Mouse (Mus musculus) hindbrain, postnatal 0 days (tissue): Measurements from ENCODE around the gene Rprd2. TPM values are rescaled to one million over a fixed set of nuclear protein-coding genes. Genes with fewer than 3 reads are reported as not detected.
A peak's percentile ranks its signal among the peaks of the same experiment; 100 is the strongest.

Experiments used
- ATAC-seq: fragments of 200-750 bp; cut with Nextera tagmentation; 2 replicates; pipeline ENCODE4 v1.8.0; 2017; ENCODE audit warnings: mild to moderate bottlenecking, moderate TSS enrichment, moderate library complexity
- DNase-seq: peaks from one replicate; pipeline ENCODE4 v3.0.0-alpha.2; 2015; ENCODE audit warnings: low spot score
- H3K27ac ChIP-seq: fragments of 300-500 bp; sonication (generic); 2 replicates; pipeline ENCODE4 v1.5.1; 2014; ENCODE audit warnings: mild to moderate bottlenecking
- H3K27me3 ChIP-seq: fragments of 300-500 bp; sonication (generic); 2 replicates; pipeline ENCODE4 v1.6.1; 2014; ENCODE audit warnings: low read length, mixed read lengths; ENCODE audit not compliant: insufficient read depth
- H3K36me3 ChIP-seq: fragments of 300-500 bp; sonication (generic); 2 replicates; pipeline ENCODE4 v1.6.1; 2014; ENCODE audit warnings: low read length, mixed read lengths; ENCODE audit not compliant: insufficient read depth
- H3K4me1 ChIP-seq: fragments of 300-500 bp; sonication (generic); 2 replicates; pipeline ENCODE4 v1.6.1; 2014; ENCODE audit warnings: antibody characterized with exemption, low read length, mixed read lengths; ENCODE audit not compliant: insufficient read depth
- H3K4me2 ChIP-seq: fragments of 300-500 bp; sonication (generic); 2 replicates; pipeline ENCODE4 v1.6.1; 2014; ENCODE audit warnings: low read depth, mild to moderate bottlenecking, low read length, moderate library complexity, mixed read lengths
- H3K4me3 ChIP-seq: fragments of 300-500 bp; sonication (generic); 2 replicates; pipeline ENCODE4 v1.5.1; 2014; ENCODE audit warnings: low read length
- H3K9ac ChIP-seq: fragments of 300-500 bp; sonication (generic); replicated peaks from 2 replicates; pipeline ENCODE4 v1.6.1; 2014; ENCODE audit warnings: mild to moderate bottlenecking, low read length, moderate library complexity, mixed read lengths
- H3K9me3 ChIP-seq: fragments of 300-500 bp; sonication (generic); 2 replicates; pipeline ENCODE4 v1.6.1; 2016; ENCODE audit warnings: low read length, mixed read lengths
- CTCF ChIP-seq: IDR thresholded peaks from 2 replicates; pipeline ENCODE4 v1.5.1; 2016; ENCODE audit warnings: antibody characterized with exemption, control low read depth, low read depth
- WGBS: fragments of 180-500 bp; shearing (Covaris S2); extraction: QIAGEN DNeasy Blood & Tissue Kit; methylation state at CpG from one replicate; pipeline ENCODE4 v1.1.7; 2014; 5-methylcytosine and 5-hydroxymethylcytosine counted together
- polyA plus RNA-seq: library from polyadenylated mRNA; unstranded; fragments of >200 nt; fragmentation: Nextera tagmentation; extraction: Ambion mirVana; gene quantifications from 2 replicates; pipeline ENCODE4 v1.2.1, GENCODE M21; 2015
- total RNA-seq: library from RNA; depleted of rRNA; stranded (reverse); fragments of >200 nt; gene quantifications from 2 replicates; pipeline ENCODE4 v1.2.3, GENCODE M21; 2014

Rprd2 gene
- total and polyA plus RNA-seq, 2 experiments from 2014 or later: 21.2 to 24.3 TPM

DNA sequence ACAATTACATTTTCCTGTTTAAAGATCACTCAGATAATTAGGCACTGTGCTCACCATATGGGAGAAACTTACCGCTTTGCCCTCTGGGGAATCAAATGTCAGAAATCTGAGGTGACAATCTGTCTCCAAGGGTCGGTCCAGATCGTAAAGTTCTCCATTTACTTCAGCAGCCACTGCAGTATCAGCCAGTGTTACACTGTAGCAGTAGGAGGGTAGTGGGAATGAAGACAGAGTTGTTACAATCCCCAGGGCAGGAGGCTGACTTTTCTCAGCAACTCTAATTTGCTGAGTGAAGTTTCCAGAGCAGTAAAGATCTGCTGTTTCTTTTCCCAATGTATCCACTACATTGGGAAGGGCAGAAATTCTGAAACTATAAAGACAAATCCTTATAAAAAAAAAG lies 65.7 kb downstream of the Rprd2 start:
- Histone ChIP-seq H3K9ac (no peak overlapping the region), H3K4me2 (no peak overlapping the region), H3K9me3 (no peaks in the 10 kb centered on the region), H3K4me1 (peaks cover 3% of the 10 kb centered on the region; the same call in 1 of the 2 replicates), H3K4me3 (no peak overlapping the region), H3K27ac (no peak overlapping the region), H3K36me3 (peaks cover 39% of the 10 kb centered on the region), H3K27me3 (no peaks in the 10 kb centered on the region)
- 84% methylated on average over 3 of the region's 3 CpGs for WGBS
- no peak for TF ChIP-seq CTCF
- ATAC-seq (no peak), DNase-seq (no peak)

DNA sequence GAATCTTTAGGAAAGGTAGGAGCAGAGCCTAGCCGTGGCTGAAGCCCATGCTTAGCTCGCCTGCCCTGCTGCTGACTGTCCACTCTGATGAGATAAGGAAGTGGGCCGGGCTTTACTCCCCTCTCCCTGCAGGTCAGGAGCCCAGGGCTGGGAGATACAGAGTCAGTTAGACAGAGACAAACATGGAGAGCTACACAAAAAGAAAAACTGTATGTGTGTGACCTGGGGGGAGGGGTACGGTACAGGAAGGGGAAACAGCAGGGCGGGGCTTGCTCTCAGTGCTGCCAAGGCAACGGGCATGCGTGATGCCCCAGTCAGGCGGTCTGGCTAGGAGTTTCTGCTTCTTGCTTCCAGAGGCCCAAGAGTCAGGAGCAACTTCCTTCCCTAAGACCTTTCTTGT lies 78.3 kb downstream of the Rprd2 start:
- no peaks in the 10 kb centered on the region for H3K4me1 ChIP-seq
- ATAC-seq: no peak
- H3K9me3 ChIP-seq: no peaks in the 10 kb centered on the region
- H3K4me2 ChIP-seq: no peak overlapping the region
- WGBS: 79% methylated on average over 8 of the region's 8 CpGs
- H3K27me3 ChIP-seq: no peaks in the 10 kb centered on the region
- H3K4me3 ChIP-seq: no peak overlapping the region
- H3K27ac ChIP-seq: no peak overlapping the region; the same call in 1 of the 2 replicates
- no peak overlapping the region for H3K9ac ChIP-seq
- peaks cover 45% of the 10 kb centered on the region for H3K36me3 ChIP-seq
- TF ChIP-seq CTCF: no peak
- no peak for DNase-seq

DNA sequence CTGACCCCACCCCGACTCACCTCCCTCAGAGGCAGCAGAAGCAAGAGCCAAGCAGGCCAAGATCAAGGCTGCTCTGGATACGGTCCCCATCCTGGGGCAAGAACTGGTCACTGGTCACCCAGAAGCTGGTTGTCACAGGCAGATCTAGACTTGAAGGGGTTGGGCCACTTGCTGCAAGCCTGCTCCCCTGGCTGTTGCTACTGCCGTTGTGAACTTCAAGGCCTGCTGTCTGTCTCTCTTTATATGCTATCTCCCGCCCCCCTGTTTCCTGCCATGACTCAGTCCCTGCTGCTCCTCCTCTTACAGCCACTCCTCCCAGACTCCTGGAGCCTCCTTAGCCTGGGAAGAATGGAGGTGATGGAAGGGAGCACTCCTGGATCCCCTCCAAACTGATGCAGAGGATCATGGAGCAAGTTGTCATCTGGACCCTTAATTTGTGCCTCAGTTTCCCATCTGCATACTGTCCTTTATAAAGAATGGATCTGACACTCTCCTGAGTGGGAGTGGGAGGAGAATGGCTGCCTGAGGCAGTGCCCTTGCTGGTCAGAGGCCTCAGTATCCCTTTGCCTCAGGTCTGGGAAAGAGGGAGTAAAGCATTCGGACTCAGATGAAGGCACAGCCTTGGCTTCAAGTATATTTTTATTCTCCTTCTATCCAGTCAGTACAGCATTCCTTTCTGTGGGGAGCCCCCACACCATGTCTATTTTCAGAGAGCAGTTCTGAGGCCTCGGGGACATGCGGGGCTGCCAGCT lies 79.1 kb downstream of the Rprd2 start, which contains the start of gene Ecm1:
Gene Ecm1 (minus strand): TSS at position 217 of the 752 bp plus-strand sequence.
- H3K4me3 ChIP-seq: no peak within 1 kb of the TSS
- no peak within 1 kb of the TSS for H3K4me2 ChIP-seq
- TF ChIP-seq CTCF: no peak
- peaks cover 36% of the 10 kb centered on the region for H3K36me3 ChIP-seq
- 78% methylated on average over 7 of the region's 7 CpGs for WGBS
- H3K27me3 ChIP-seq: no peaks in the 10 kb centered on the region
- ATAC-seq (no peak), DNase-seq (no peak)
- no peaks in the 10 kb centered on the region for H3K9me3 ChIP-seq
- H3K9ac ChIP-seq: no peak within 1 kb of the TSS
- H3K4me1 ChIP-seq: no peaks in the 10 kb centered on the region
- H3K27ac ChIP-seq: no peak within 1 kb of the TSS; the same call in 1 of the 2 replicates

DNA sequence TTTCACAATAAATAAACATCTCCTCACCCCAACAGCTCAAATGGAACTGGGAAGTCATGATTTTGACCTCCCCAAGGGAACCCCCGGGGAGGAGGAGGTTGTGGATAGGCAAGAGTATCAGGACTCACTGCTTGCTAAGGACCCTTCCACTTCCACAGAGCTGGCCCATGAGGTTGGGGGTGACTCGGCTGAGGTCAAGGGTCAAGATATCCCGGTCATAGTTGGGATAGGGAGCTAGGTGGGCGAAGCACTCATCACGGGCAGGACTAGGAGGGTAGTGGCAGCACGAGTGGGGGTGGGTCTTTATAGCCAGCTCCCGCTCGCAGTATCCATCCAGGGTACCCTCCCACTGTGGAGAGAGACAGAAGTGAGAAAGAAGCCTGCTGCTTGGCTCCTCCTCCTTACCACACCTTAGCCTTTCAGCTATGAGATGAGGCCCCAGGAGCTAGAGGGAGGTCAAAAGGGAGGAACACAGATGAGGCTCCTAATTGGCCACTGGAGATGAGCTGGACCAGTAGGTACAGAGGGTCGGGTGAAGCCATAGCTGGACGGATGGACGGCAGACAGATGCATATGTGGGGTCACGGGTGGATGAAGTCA lies 83.5 kb downstream of the Rprd2 start:
- H3K9ac ChIP-seq: no peak overlapping the region
- no peaks in the 10 kb centered on the region for H3K9me3 ChIP-seq
- H3K4me1 ChIP-seq: no peaks in the 10 kb centered on the region
- H3K4me2 ChIP-seq: no peak overlapping the region
- no peak overlapping the region for H3K4me3 ChIP-seq
- no peak for ATAC-seq
- 86% methylated on average over 12 of the region's 12 CpGs for WGBS
- H3K36me3 ChIP-seq: peaks cover 7% of the 10 kb centered on the region; the same call in 1 of the 2 replicates
- H3K27ac ChIP-seq: no peak overlapping the region
- no peaks in the 10 kb centered on the region for H3K27me3 ChIP-seq
- no peak for TF ChIP-seq CTCF
- DNase-seq: no peak

DNA sequence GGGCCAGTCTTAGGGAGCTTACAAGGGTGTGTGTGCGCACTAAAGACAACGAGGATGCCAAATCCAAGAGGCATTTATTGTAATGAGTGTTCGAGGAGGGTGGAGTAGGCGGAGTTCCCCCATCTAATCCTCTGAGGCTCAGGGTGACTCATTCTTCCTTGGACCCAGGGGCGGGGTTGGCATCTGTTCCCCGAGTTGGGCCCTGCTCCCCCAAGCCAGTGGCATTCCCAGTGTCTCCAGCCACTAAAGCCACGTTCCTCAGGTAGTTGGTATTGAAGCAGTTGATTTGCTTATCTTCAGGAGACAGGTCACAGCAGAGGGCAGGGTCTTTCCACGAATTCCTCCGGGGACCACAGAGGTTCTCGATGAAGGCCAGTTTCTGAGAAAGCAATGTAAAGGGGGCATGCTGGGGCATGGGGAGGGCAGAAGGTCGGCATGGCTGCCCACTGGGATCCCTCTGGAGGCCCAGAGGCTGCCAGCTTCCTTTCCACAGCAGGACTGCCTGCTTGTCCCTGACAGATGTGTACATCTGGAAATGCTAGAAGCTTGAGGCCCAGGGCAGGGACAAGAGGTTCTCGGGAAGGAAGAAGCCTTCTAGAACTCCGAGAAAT lies 84.5 kb downstream of the Rprd2 start:
- DNase-seq: no peak
- Histone ChIP-seq H3K9me3 (no peaks in the 10 kb centered on the region), H3K4me2 (no peak overlapping the region), H3K36me3 (no peaks in the 10 kb centered on the region), H3K27ac (no peak overlapping the region), H3K4me3 (no peak overlapping the region), H3K4me1 (no peaks in the 10 kb centered on the region), H3K9ac (no peak overlapping the region), H3K27me3 (no peaks in the 10 kb centered on the region)
- no peak for TF ChIP-seq CTCF
- ATAC-seq: no peak
- WGBS: 87% methylated on average over 13 of the region's 13 CpGs

DNA sequence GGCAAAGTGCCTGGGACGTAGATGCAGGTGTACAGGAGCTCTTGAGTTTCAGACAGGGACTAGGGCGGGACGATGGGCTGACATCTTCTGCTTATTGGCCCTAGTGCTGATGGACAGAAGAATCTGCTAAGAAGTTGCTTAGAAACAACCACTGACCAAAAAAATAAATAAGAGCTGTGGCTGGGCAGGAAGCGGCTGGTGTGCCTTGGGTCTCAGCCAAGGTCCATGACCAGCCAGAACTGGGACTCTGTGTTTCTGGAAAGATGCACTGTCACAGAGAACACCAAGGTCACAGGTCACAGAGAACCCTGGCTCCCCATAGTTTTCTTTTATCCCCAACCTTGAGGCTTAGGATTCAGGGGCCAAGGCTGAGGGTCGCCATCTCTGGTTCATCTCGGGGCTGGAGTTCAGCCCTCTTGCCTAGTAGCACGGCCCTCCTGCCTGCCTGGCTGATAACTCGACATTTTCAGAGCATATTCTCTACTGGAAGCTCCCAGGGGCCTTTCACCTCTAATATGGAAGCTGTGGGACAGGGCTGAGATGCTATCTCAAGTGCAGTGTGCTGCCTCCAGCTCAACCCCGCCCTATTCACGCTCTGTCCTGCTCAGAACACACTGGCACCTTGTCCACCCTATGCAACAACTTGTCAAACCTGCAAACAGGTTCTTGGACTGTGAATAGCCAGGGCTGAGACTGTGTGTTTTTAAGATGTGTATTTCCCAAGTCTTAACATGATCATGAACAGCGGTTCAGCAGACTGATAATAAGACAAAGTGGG lies 85.7 kb downstream of the Rprd2 start:
- peak; percentile 17 for DNase-seq

More for the DNA sequence above, 85.7 kb downstream of the Rprd2 start:
- WGBS: 69% methylated on average over 11 of the region's 11 CpGs
- H3K9me3 ChIP-seq: no peaks in the 10 kb centered on the region
- H3K27ac ChIP-seq: no peak overlapping the region
- ATAC-seq: peak; percentile 36
- H3K4me3 ChIP-seq: no peak overlapping the region
- H3K27me3 ChIP-seq: no peaks in the 10 kb centered on the region
- TF ChIP-seq CTCF: no peak
- H3K36me3 ChIP-seq: no peaks in the 10 kb centered on the region
- no peak overlapping the region for H3K9ac ChIP-seq
- H3K4me2 ChIP-seq: no peak overlapping the region
- H3K4me1 ChIP-seq: no peaks in the 10 kb centered on the region
